Mouse (Mus musculus) myocyte (in vitro differentiated cells): ENCODE measurements around the gene Gbx2. TPM values are rescaled to one million over a fixed set of nuclear protein-coding genes. Genes with fewer than 3 reads are reported as not detected.
A peak's percentile ranks its signal among the peaks of the same experiment; 100 is the strongest.

Experiments
- H3K27me3 ChIP-seq: one replicate; pipeline ENCODE4 v1.6.1; 2011; ENCODE audit not compliant: control insufficient read depth, insufficient read depth, insufficient read length
- H3K36me3 ChIP-seq: one replicate; pipeline ENCODE4 v1.6.1; 2011; ENCODE audit not compliant: control insufficient read depth, insufficient read depth
- H3K4me2 ChIP-seq: one replicate; pipeline ENCODE4 v1.6.1; 2011; ENCODE audit warnings: low read depth, control low read depth
- H3K4me3 ChIP-seq: one replicate; pipeline ENCODE4 v1.5.1; 2011; ENCODE audit warnings: mild to moderate bottlenecking, control low read depth, moderate library complexity
- H3K79me2 ChIP-seq: one replicate; pipeline ENCODE4 v1.6.1; 2011; ENCODE audit not compliant: control insufficient read depth, insufficient read depth
- H3ac ChIP-seq: one replicate; pipeline ENCODE4 v1.6.1; 2011; ENCODE audit not compliant: control insufficient read depth, insufficient read length
- CEBPB ChIP-seq: IDR thresholded peaks from 2 replicates; pipeline ENCODE4 v1.6.1; 2011; ENCODE audit warnings: mild to moderate bottlenecking, moderate library complexity; ENCODE audit not compliant: poor library complexity, insufficient read depth, severe bottlenecking
- E2F4 ChIP-seq: IDR thresholded peaks from one replicate; pipeline ENCODE4 v1.6.1; 2011; ENCODE audit warnings: mild to moderate bottlenecking, control low read depth, moderate library complexity; ENCODE audit not compliant: insufficient read depth
- MAX ChIP-seq: IDR thresholded peaks from one replicate; pipeline ENCODE4 v1.6.1; 2011; ENCODE audit warnings: low read depth, mild to moderate bottlenecking, control low read depth
- MYOD1 ChIP-seq, 3 experiments: IDR thresholded peaks; one replicate each; pipeline ENCODE4 v1.6.1; 2011; ENCODE audit warnings: control low read depth in 2 of 3, low read depth in 2 of 3, mild to moderate bottlenecking in 2 of 3, moderate library complexity in 1 of 3; ENCODE audit not compliant: insufficient read length in 2 of 3, control insufficient read depth in 1 of 3
- MYOG ChIP-seq, 3 experiments: IDR thresholded peaks; one replicate each; pipeline ENCODE4 v1.6.1; 2011; ENCODE audit warnings: control low read depth in 2 of 3, low read depth in 2 of 3, mild to moderate bottlenecking in 2 of 3; ENCODE audit not compliant: insufficient read length in 2 of 3, control insufficient read depth in 1 of 3, insufficient read depth in 1 of 3
- POLR2A ChIP-seq: IDR thresholded peaks from one replicate; pipeline ENCODE4 v1.6.1; 2011; ENCODE audit warnings: low read depth, mild to moderate bottlenecking, control low read depth, moderate library complexity; ENCODE audit not compliant: insufficient read length
- POLR2AphosphoS2 ChIP-seq: IDR thresholded peaks from one replicate; pipeline ENCODE4 v1.6.1; 2011; ENCODE audit warnings: low read depth, control low read depth; ENCODE audit not compliant: insufficient read length
- REST ChIP-seq: IDR thresholded peaks from one replicate; pipeline ENCODE4 v1.6.1; 2011; ENCODE audit warnings: mild to moderate bottlenecking, control low read depth, moderate library complexity; ENCODE audit not compliant: insufficient read depth, insufficient read length
- SRF ChIP-seq: IDR thresholded peaks from one replicate; pipeline ENCODE4 v1.6.1; 2011; ENCODE audit warnings: low read depth; ENCODE audit not compliant: control insufficient read depth, insufficient read length
- TCF12 ChIP-seq: IDR thresholded peaks from one replicate; pipeline ENCODE4 v1.6.1; 2011; ENCODE audit warnings: mild to moderate bottlenecking, control low read depth; ENCODE audit not compliant: poor library complexity, insufficient read depth, severe bottlenecking
- TCF3 ChIP-seq: IDR thresholded peaks from one replicate; pipeline ENCODE4 v1.6.1; 2011; ENCODE audit warnings: low read depth, control low read depth; ENCODE audit not compliant: insufficient read length
- USF1 ChIP-seq: IDR thresholded peaks from one replicate; pipeline ENCODE4 v1.6.1; 2011; ENCODE audit warnings: low read depth, mild to moderate bottlenecking, control low read depth, moderate library complexity
- polyA plus RNA-seq: library from polyadenylated mRNA; unstranded; fragments of >200 nt; fragmentation: generic; extraction: Trizol; gene quantifications from one replicate; pipeline ENCODE4 v1.2.1, GENCODE M21; 2012; ENCODE audit warnings: missing spikeins

The Gbx2 gene
- polyA plus RNA-seq, 1 experiment, result not detected

- H3K4me2 ChIP-seq, result no peak overlapping the region
- TF ChIP-seq SRF (no peak), MYOG (IDR thresholded peaks at IDR 0.05; ENCODE audit: control insufficient read depth in 1 of 3, insufficient read depth in 1 of 3, insufficient read length in 2 of 3, low read depth in 2 of 3) (no peak), MAX (no peak), E2F4 (no peak), POLR2A (no peak), USF1 (no peak)
- no peaks in the 10 kb centered on the region for H3K36me3 ChIP-seq
- no peak overlapping the region for H3ac ChIP-seq
- H3K27me3 ChIP-seq, result peaks cover 36% of the 10 kb centered on the region
- no peaks in the 10 kb centered on the region for H3K79me2 ChIP-seq
- H3K4me3 ChIP-seq, result no peak overlapping the region
Observed at GRCm38 (mm10) chr1:89941701-89942381, 10.9 kb upstream of the Gbx2 start.

GRCm38 (mm10) chr1:89940961-89941524, 10.1 kb upstream of the Gbx2 start:
- Histone ChIP-seq H3K36me3 (no peaks in the 10 kb centered on the region), H3ac (no peak overlapping the region), H3K27me3 (peaks cover 40% of the 10 kb centered on the region), H3K4me2 (no peak overlapping the region), H3K4me3 (no peak overlapping the region), H3K79me2 (no peaks in the 10 kb centered on the region)
- TF ChIP-seq MYOG (IDR thresholded peaks at IDR 0.05; ENCODE audit: control insufficient read depth in 1 of 3, insufficient read depth in 1 of 3, insufficient read length in 2 of 3, low read depth in 2 of 3) (no peak), USF1 (no peak), TCF12 (no peak), TCF3 (no peak), SRF (no peak), CEBPB (no peak), POLR2AphosphoS2 (no peak)

GRCm38 (mm10) chr1:89939981-89940726, 9.2 kb upstream of the Gbx2 start:
- Histone ChIP-seq H3K4me3 (no peak overlapping the region), H3K36me3 (no peaks in the 10 kb centered on the region), H3K79me2 (no peaks in the 10 kb centered on the region), H3K4me2 (no peak overlapping the region), H3ac (no peak overlapping the region), H3K27me3 (peaks cover 40% of the 10 kb centered on the region)
- TF ChIP-seq POLR2A, result no peak
- peak; percentile 81 for TF ChIP-seq USF1

- H3K4me2 ChIP-seq, result no peak overlapping the region
- no peak overlapping the region for H3K4me3 ChIP-seq
- H3ac ChIP-seq, result no peak overlapping the region
- TF ChIP-seq MAX (no peak), MYOD1 (IDR thresholded peaks at IDR 0.05; ENCODE audit: control insufficient read depth in 1 of 3, insufficient read length in 2 of 3, low read depth in 2 of 3) (no peak), TCF3 (no peak), CEBPB (no peak), TCF12 (no peak), USF1 (no peak), SRF (no peak), POLR2AphosphoS2 (no peak), MYOG (IDR thresholded peaks at IDR 0.05; ENCODE audit: control insufficient read depth in 1 of 3, insufficient read depth in 1 of 3, insufficient read length in 2 of 3, low read depth in 2 of 3) (no peak)
- no peaks in the 10 kb centered on the region for H3K79me2 ChIP-seq
- peaks cover 35% of the 10 kb centered on the region for H3K27me3 ChIP-seq
- no peaks in the 10 kb centered on the region for H3K36me3 ChIP-seq
Observed at GRCm38 (mm10) chr1:89939596-89939960, 8.6 kb upstream of the Gbx2 start.

- Histone ChIP-seq H3K4me2 (no peak overlapping the region), H3K36me3 (no peaks in the 10 kb centered on the region), H3K27me3 (peaks cover 35% of the 10 kb centered on the region), H3ac (no peak overlapping the region), H3K79me2 (no peaks in the 10 kb centered on the region), H3K4me3 (no peak overlapping the region)
- TF ChIP-seq POLR2AphosphoS2 (no peak), MYOD1 (IDR thresholded peaks at IDR 0.05; ENCODE audit: control insufficient read depth in 1 of 3, insufficient read length in 2 of 3, low read depth in 2 of 3) (no peak), TCF12 (no peak), USF1 (no peak), TCF3 (no peak), POLR2A (no peak), E2F4 (no peak), MAX (no peak), REST (no peak)
Observed at GRCm38 (mm10) chr1:89938884-89939595, 8.1 kb upstream of the Gbx2 start.
